Mouse (Mus musculus): ENCODE data around the gene Snrnp35.

DNA sequence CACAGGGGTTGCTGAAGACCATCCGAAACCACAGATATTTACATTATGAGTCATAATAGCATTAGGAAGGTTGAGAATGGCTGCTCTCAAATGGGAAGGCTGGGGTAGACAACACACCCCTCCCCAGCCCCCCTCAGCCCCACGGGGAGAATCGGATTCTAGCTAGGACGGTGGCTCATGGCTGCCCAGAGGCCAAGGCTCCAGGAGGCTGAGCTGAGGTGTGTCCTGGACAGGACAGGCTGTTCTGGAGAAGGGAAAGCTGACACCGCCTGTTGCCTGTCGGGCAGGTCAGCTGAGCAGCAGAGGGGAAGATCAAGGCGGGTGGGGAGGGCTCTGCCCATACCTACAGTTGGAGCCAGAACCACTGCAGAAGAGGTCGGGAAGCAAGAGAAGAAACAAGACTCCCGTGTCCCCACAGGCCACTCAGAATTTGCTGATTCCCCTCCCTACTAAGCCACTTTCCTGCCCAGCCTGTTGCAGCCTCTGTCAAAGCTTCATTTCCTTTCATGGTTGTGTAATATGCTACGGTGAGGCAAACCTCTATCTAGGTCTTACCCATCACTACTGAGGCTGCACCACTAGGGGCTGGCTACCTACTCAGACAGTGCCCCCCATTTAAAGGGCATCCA is 23.9 kb downstream of the Snrnp35 start:
- TF ChIP-seq POLR2A (IDR thresholded peaks at IDR 0.05; ENCODE audit: low read depth, low read length) (no peak), CTCF (IDR thresholded peaks at IDR 0.05; ENCODE audit: extremely low read depth, insufficient read depth, insufficient read length, insufficient replicate concordance) (no peak)
